Mouse (Mus musculus): ENCODE results near the gene Nuak2.

The Nuak2 gene

DNA sequence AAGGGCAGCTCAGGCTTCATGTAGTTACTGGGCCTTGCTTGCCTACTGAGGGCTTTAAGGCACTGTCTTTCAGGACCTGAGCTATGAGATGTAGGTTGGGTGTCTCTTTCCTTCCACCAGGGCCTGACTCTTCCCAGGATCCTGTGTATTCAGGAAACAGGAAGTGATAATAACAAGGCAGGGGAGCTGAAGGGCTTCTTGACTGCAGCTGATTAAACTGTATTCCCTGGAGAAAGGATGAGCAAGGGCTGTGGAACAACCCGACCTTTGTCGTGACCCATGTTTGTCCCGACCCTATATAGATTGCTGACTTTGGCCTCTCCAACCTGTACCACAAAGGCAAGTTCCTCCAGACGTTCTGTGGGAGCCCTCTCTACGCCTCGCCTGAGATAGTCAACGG lies 13.7 kb downstream of the Nuak2 start:
- Histone ChIP-seq H3K27me3 (ENCODE audit: control insufficient read depth, insufficient read depth, low read length, poor library complexity, severe bottlenecking) (no peaks in the 10 kb centered on the region; the same call in 1 of the 2 replicates), H3K36me3 (ENCODE audit: control insufficient read depth, insufficient read depth, low read length, poor library complexity, severe bottlenecking) (peaks cover 40% of the 10 kb centered on the region)
- DNase-seq (ENCODE audit: low read depth, low spot score) = no peak

- no peaks in the 10 kb centered on the region; the same call in 1 of the 2 replicates for H3K27me3 ChIP-seq (ENCODE audit: control insufficient read depth, insufficient read depth, low read length, poor library complexity, severe bottlenecking)
- no peak for DNase-seq (ENCODE audit: low read depth, low spot score)
- peaks cover 34% of the 10 kb centered on the region for H3K36me3 ChIP-seq (ENCODE audit: control insufficient read depth, insufficient read depth, low read length, poor library complexity, severe bottlenecking)
Measured at GRCm38 (mm10) chr1:132330397-132330796, 14.5 kb downstream of the Nuak2 start.

DNA sequence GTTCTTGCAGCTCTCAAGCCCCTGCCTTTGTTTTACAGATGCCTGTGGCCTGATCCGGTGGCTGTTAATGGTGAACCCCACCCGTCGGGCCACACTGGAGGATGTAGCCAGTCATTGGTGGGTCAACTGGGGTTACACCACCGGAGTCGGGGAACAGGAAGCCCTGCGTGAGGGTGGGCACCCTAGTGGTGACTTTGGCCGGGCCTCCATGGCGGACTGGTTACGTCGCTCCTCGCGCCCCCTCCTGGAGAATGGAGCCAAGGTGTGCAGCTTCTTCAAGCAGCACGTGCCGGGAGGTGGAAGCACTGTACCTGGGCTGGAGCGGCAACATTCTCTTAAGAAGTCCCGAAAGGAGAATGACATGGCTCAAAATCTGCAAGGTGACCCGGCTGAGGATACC lies 15.4 kb downstream of the Nuak2 start:
- no peak for DNase-seq (ENCODE audit: low read depth, low spot score)
- Histone ChIP-seq H3K27me3 (ENCODE audit: control insufficient read depth, insufficient read depth, low read length, poor library complexity, severe bottlenecking) (no peaks in the 10 kb centered on the region), H3K36me3 (ENCODE audit: control insufficient read depth, insufficient read depth, low read length, poor library complexity, severe bottlenecking) (peaks cover 28% of the 10 kb centered on the region)

GRCm38 (mm10) chr1:132333201-132333600 lies 17.3 kb downstream of the Nuak2 start:
- no peak for DNase-seq (ENCODE audit: low read depth, low spot score)
- H3K27me3 ChIP-seq (ENCODE audit: control insufficient read depth, insufficient read depth, low read length, poor library complexity, severe bottlenecking) = no peaks in the 10 kb centered on the region

DNA sequence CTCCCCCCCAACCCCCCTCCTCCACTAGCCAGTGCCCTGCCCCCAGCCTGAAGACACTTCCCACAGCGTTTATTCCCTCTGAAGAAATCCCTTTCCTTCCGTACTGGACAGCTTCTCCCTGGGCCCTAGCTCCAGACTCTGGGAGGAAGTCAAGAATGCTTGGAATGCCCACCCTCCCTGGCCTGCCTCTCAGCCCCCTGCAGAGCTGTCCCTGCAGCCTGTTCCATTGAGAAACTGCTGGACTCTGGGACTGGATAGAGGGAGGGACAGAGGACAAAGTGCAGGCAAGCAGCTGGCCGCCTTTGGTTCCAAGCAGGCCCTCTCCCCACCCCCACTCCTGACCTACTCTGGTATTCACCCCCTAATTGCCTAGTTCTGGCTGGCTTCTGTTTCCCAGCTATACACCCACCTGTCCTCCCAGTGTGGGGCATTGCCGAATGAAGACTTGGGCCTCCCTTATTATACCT lies 17.8 kb downstream of the Nuak2 start:
- DNase-seq (ENCODE audit: low read depth, low spot score) = no peak
- peaks cover 14% of the 10 kb centered on the region for H3K36me3 ChIP-seq (ENCODE audit: control insufficient read depth, insufficient read depth, low read length, poor library complexity, severe bottlenecking)
- no peaks in the 10 kb centered on the region for H3K27me3 ChIP-seq (ENCODE audit: control insufficient read depth, insufficient read depth, low read length, poor library complexity, severe bottlenecking)

More at GRCm38 (mm10) chr1:132333201-132333600, 17.3 kb downstream of the Nuak2 start:
- peaks cover 16% of the 10 kb centered on the region for H3K36me3 ChIP-seq (ENCODE audit: control insufficient read depth, insufficient read depth, low read length, poor library complexity, severe bottlenecking)

- peaks cover 12% of the 10 kb centered on the region for H3K36me3 ChIP-seq (ENCODE audit: control insufficient read depth, insufficient read depth, low read length, poor library complexity, severe bottlenecking)
- no peak for DNase-seq (ENCODE audit: low read depth, low spot score)
- no peaks in the 10 kb centered on the region for H3K27me3 ChIP-seq (ENCODE audit: control insufficient read depth, insufficient read depth, low read length, poor library complexity, severe bottlenecking)
Measured at GRCm38 (mm10) chr1:132334178-132334801, 18.4 kb downstream of the Nuak2 start.

- no peak for DNase-seq (ENCODE audit: low read depth, low spot score)
- H3K36me3 ChIP-seq (ENCODE audit: control insufficient read depth, insufficient read depth, low read length, poor library complexity, severe bottlenecking) = peaks cover 6% of the 10 kb centered on the region
- H3K27me3 ChIP-seq (ENCODE audit: control insufficient read depth, insufficient read depth, low read length, poor library complexity, severe bottlenecking) = no peaks in the 10 kb centered on the region
Measured at GRCm38 (mm10) chr1:132335378-132335965, 19.5 kb downstream of the Nuak2 start.

DNA sequence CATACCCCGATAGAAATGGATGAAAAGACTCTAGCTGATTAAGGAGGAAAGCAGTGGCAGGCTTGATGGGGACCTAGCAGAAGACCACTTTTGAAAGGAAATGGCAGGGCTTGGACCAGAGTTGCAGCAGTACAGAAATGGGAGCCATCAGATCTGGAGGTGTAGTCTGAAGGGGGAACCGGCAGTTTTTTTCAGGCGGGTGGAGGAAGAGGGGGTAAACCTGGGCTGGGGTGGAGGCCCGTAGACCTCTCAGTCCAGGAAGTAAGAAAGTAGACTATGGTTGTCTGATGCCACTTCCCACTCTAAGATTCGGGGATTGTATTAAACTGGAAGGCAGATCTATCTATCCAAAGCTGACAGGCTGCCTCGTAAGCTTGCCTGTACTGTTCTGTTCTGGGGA lies 21.0 kb downstream of the Nuak2 start:
- Histone ChIP-seq H3K36me3 (ENCODE audit: control insufficient read depth, insufficient read depth, low read length, poor library complexity, severe bottlenecking) (no peaks in the 10 kb centered on the region), H3K27me3 (ENCODE audit: control insufficient read depth, insufficient read depth, low read length, poor library complexity, severe bottlenecking) (no peaks in the 10 kb centered on the region)
- peak; percentile 57 for DNase-seq (ENCODE audit: low read depth, low spot score)

DNA sequence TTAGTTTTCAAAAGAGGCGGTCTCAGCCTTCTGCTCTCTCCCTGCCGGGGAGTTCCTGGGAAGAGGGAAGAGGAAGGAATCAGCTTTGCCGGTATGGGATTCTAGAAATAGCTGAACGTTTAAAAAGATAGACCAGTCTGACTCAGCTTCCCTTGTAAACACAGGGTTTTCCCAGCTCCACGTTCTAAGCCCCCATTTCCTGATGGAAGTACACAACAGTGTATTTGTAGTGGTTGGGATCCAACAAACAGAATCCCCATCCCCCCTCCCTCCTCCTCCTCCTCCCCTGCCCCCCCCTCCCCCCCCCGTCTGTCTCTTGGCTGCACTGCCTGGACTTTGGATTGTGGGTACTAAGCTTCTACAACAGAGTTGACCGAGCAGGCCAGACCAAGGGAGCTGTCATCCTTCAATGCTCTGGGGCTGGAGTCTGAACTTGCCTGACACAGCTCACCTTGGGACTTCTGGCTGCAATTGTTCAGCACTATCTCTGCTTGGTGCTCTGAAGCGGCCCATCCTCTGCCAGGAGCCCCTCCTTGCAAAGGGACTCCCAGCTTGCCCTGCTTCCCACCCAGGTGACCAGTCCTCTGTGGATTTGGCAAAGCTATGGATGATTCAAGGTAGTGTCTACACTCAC lies 22.2 kb downstream of the Nuak2 start:
- H3K36me3 ChIP-seq (ENCODE audit: control insufficient read depth, insufficient read depth, low read length, poor library complexity, severe bottlenecking) = no peaks in the 10 kb centered on the region
- DNase-seq (ENCODE audit: low read depth, low spot score) = no peak
- no peaks in the 10 kb centered on the region for H3K27me3 ChIP-seq (ENCODE audit: control insufficient read depth, insufficient read depth, low read length, poor library complexity, severe bottlenecking)

DNA sequence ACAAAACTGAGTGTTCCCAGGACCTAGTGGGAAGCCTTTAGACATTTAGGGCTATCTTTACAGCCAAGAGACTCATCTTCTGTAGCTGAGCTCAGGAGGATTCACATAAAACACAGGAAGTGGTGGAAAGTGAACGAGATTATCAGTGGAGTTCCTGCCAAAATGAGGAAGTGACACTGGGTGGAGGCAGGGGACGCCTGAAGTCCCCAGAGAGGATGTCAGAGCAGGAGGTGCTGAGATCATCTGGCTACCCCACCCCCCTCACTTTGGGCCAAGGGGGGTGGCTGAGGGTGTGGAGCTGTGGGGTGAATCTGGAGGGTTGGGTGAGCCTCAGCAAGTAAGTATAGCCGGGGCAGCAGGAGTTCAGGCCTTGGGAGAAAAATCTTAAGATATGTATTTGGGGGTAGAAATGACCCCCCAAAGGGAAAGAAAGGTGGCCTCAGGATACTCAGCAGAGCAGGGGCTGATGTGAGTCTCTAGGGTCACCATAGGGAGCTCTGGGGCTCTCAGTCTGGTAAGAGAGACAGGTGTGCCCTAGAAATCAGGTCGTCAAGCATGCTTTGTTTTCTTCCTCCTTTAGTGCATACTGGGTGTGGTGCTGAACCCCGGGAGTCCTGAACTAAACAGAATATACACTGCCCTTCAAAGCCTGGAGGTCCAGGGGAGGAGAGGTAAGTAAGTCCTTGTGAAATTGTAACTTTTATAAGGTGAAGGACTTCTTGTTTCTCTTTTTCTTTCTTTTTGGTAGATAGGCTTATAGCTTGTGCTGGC lies 26.0 kb downstream of the Nuak2 start:
- no peaks in the 10 kb centered on the region; the same call in 1 of the 2 replicates for H3K36me3 ChIP-seq (ENCODE audit: control insufficient read depth, insufficient read depth, low read length, poor library complexity, severe bottlenecking)
- peak; percentile 98 for DNase-seq (ENCODE audit: low read depth, low spot score)

GRCm38 (mm10) chr1:132342518-132342917 lies 26.6 kb downstream of the Nuak2 start:
- Histone ChIP-seq H3K27me3 (ENCODE audit: control insufficient read depth, insufficient read depth, low read length, poor library complexity, severe bottlenecking) (no peaks in the 10 kb centered on the region), H3K36me3 (ENCODE audit: control insufficient read depth, insufficient read depth, low read length, poor library complexity, severe bottlenecking) (no peaks in the 10 kb centered on the region; the same call in 1 of the 2 replicates)
- DNase-seq (ENCODE audit: low read depth, low spot score) = no peak

More for the DNA sequence above, 26.0 kb downstream of the Nuak2 start:
- no peaks in the 10 kb centered on the region for H3K27me3 ChIP-seq (ENCODE audit: control insufficient read depth, insufficient read depth, low read length, poor library complexity, severe bottlenecking)

- DNase-seq (ENCODE audit: low read depth, low spot score) = peak; percentile 58
- H3K36me3 ChIP-seq (ENCODE audit: control insufficient read depth, insufficient read depth, low read length, poor library complexity, severe bottlenecking) = no peaks in the 10 kb centered on the region; the same call in 1 of the 2 replicates
- no peaks in the 10 kb centered on the region for H3K27me3 ChIP-seq (ENCODE audit: control insufficient read depth, insufficient read depth, low read length, poor library complexity, severe bottlenecking)
Measured at GRCm38 (mm10) chr1:132343191-132343590, 27.3 kb downstream of the Nuak2 start.

GRCm38 (mm10) chr1:132343656-132344055 lies 27.7 kb downstream of the Nuak2 start:
- H3K36me3 ChIP-seq (ENCODE audit: control insufficient read depth, insufficient read depth, low read length, poor library complexity, severe bottlenecking) = no peaks in the 10 kb centered on the region; the same call in 1 of the 2 replicates
- DNase-seq (ENCODE audit: low read depth, low spot score) = peak; percentile 70
- H3K27me3 ChIP-seq (ENCODE audit: control insufficient read depth, insufficient read depth, low read length, poor library complexity, severe bottlenecking) = no peaks in the 10 kb centered on the region

- Histone ChIP-seq H3K27me3 (ENCODE audit: control insufficient read depth, insufficient read depth, low read length, poor library complexity, severe bottlenecking) (no peaks in the 10 kb centered on the region), H3K36me3 (ENCODE audit: control insufficient read depth, insufficient read depth, low read length, poor library complexity, severe bottlenecking) (peaks cover 3% of the 10 kb centered on the region)
- no peak for DNase-seq (ENCODE audit: low read depth, low spot score)
Measured at GRCm38 (mm10) chr1:132345514-132345913, 29.6 kb downstream of the Nuak2 start.
